Mouse (Mus musculus) heart, postnatal 10 days (tissue): ENCODE data around the gene Tle2. TPM values are rescaled to one million over a fixed set of nuclear protein-coding genes. Genes with fewer than 3 reads are reported as not detected.

Source experiments
- DNase-seq, 2 experiments: peaks; one replicate each; pipeline ENCODE4 v3.0.0; 2021
- intact Hi-C: fragments of 180-260 bp; cut with DNase I; formaldehyde crosslinking; loops from one replicate; pipeline ENCODE4 v1.15.1; 2025
- total RNA-seq, 2 experiments: library from RNA; stranded (reverse); gene quantifications; 2 replicates each; pipeline ENCODE4 v1.2.3; 2021

Tle2 gene
- total RNA-seq, 2 experiments from 2014 or later: 8.1 to 11.2 TPM

GRCm38 (mm10) chr10:81600738-81601203 lies 26.4 kb downstream of the Tle2 start, which contains the start of gene Tle6:
Gene Tle6, minus strand, starts transcription at chr10:81601073.
- DNase-seq: peak; percentile 95 to 96
- intact Hi-C loops: loop anchor here (10.0 kb wide), 1 partner anchor 46 kb away; the partner anchor contains the start of gene Aes

- intact Hi-C loops: loop anchor here (10.0 kb wide), 1 partner anchor 47 kb away; the partner anchor contains the start of gene Aes
- no peak for DNase-seq
Observed at GRCm38 (mm10) chr10:81601396-81601905, 27.1 kb downstream of the Tle2 start.

GRCm38 (mm10) chr10:81602741-81603151 lies 28.4 kb downstream of the Tle2 start:
- intact Hi-C loops: loop anchor here (10.0 kb wide), 1 partner anchor 48 kb away; the partner anchor contains the start of gene Aes
- peak; percentile 41 to 51 for DNase-seq

- intact Hi-C loops: loop anchor here (2.0 to 10.0 kb wide), 2 partner anchors 49 to 101 kb away; partner anchors contain the start of gene Aes
- no peak for DNase-seq
Observed at GRCm38 (mm10) chr10:81604019-81604967, 29.9 kb downstream of the Tle2 start.

- intact Hi-C loops: loop anchor here (2.0 to 10.0 kb wide), 3 partner anchors 50 to 567 kb away; partner anchors contain the start of gene Aes
Observed at GRCm38 (mm10) chr10:81604968-81605665, 30.8 kb downstream of the Tle2 start.

GRCm38 (mm10) chr10:81605666-81605973 lies 31.3 kb downstream of the Tle2 start:
- DNase-seq: no peak
- intact Hi-C loops: loop anchor here (2.0 to 10.0 kb wide), 3 partner anchors 51 to 567 kb away; partner anchors contain the start of gene Aes

More at GRCm38 (mm10) chr10:81604968-81605665, 30.8 kb downstream of the Tle2 start:
- DNase-seq: peak; percentile 92 to 95

GRCm38 (mm10) chr10:81605974-81606751 lies 31.8 kb downstream of the Tle2 start, which contains the start of gene BC025920:
Gene BC025920, plus strand, starts transcription at chr10:81606270.
- intact Hi-C loops: loop anchor here (2.0 to 10.0 kb wide), 3 partner anchors 51 to 566 kb away; partner anchors contain the start of gene Aes
- peak; percentile 97 for DNase-seq

GRCm38 (mm10) chr10:81608308-81608707 lies 33.9 kb downstream of the Tle2 start:
- no peak for DNase-seq
- intact Hi-C loops: loop anchor here (5.0 to 10.0 kb wide), 2 partner anchors 54 to 564 kb away; partner anchors contain the start of gene Aes

- intact Hi-C loops: no loop called here
- DNase-seq: no peak
Observed at GRCm38 (mm10) chr10:81612779-81613178, 38.4 kb downstream of the Tle2 start.

GRCm38 (mm10) chr10:81615486-81615885 lies 41.1 kb downstream of the Tle2 start:
- DNase-seq: no peak
- intact Hi-C loops: no loop called here

GRCm38 (mm10) chr10:81619976-81620375 lies 45.6 kb downstream of the Tle2 start:
- no peak for DNase-seq
- intact Hi-C loops: loop anchor here (5.0 kb wide), 1 partner anchor 552 kb away; no protein-coding TSS in a partner anchor

GRCm38 (mm10) chr10:81620786-81621185 lies 46.4 kb downstream of the Tle2 start:
- intact Hi-C loops: loop anchor here (5.0 kb wide), 1 partner anchor 552 kb away; no protein-coding TSS in a partner anchor
- DNase-seq: no peak

GRCm38 (mm10) chr10:81623441-81623840 lies 49.1 kb downstream of the Tle2 start:
- DNase-seq: no peak
- intact Hi-C loops: loop anchor here (5.0 kb wide), 1 partner anchor 549 kb away; no protein-coding TSS in a partner anchor

- DNase-seq: no peak
- intact Hi-C loops: no loop called here
Observed at GRCm38 (mm10) chr10:81626101-81626993, 52.0 kb downstream of the Tle2 start.

- intact Hi-C loops: no loop called here
- peak; percentile 94 to 95 for DNase-seq
Observed at GRCm38 (mm10) chr10:81626994-81627835, 52.9 kb downstream of the Tle2 start, which contains the start of gene Sirt6. Gene Sirt6, minus strand, starts transcription at chr10:81627797.

GRCm38 (mm10) chr10:81627836-81628220 lies 53.5 kb downstream of the Tle2 start:
- DNase-seq: peak in 1 of 2 experiments; percentile 54
- intact Hi-C loops: no loop called here

GRCm38 (mm10) chr10:81628390-81628789 lies 54.0 kb downstream of the Tle2 start, which contains the start of gene Ankrd24:
Gene Ankrd24, plus strand, starts transcription at chr10:81628540.
- no peak for DNase-seq
- intact Hi-C loops: no loop called here
